Mouse (Mus musculus) Muller cell, postnatal 12 days (primary cell): ENCODE measurements around the gene Xrcc5.

Experiments
- DNase-seq: peaks from one replicate; pipeline ENCODE4 v3.0.0-alpha.2; 2015; ENCODE audit errors: inconsistent ontology term

Xrcc5 gene

GRCm38 (mm10) chr1:72390420-72390819 is 83.2 kb downstream of the Xrcc5 start:
- DNase-seq = no peak

- DNase-seq = no peak
Measured at GRCm38 (mm10) chr1:72399720-72400401, 92.6 kb downstream of the Xrcc5 start.

GRCm38 (mm10) chr1:72400616-72401015 is 93.4 kb downstream of the Xrcc5 start:
- no peak for DNase-seq

- DNase-seq = peak; percentile 25
Measured at GRCm38 (mm10) chr1:72401331-72402069, 94.3 kb downstream of the Xrcc5 start.

- DNase-seq = no peak
Measured at GRCm38 (mm10) chr1:72406505-72407079, 99.4 kb downstream of the Xrcc5 start.

GRCm38 (mm10) chr1:72409936-72410335 is 102.7 kb downstream of the Xrcc5 start:
- DNase-seq = no peak

GRCm38 (mm10) chr1:72411108-72411507 is 103.9 kb downstream of the Xrcc5 start:
- DNase-seq = no peak

- no peak for DNase-seq
Measured at GRCm38 (mm10) chr1:72413205-72413604, 106.0 kb downstream of the Xrcc5 start.

GRCm38 (mm10) chr1:72414133-72414532 is 106.9 kb downstream of the Xrcc5 start:
- no peak for DNase-seq

- peak; percentile 31 for DNase-seq
Measured at GRCm38 (mm10) chr1:72414561-72415253, 107.5 kb downstream of the Xrcc5 start.

- no peak for DNase-seq
Measured at GRCm38 (mm10) chr1:72418744-72419655, 111.8 kb downstream of the Xrcc5 start.

- no peak for DNase-seq
Measured at GRCm38 (mm10) chr1:72420220-72420619, 113.0 kb downstream of the Xrcc5 start.

- no peak for DNase-seq
Measured at GRCm38 (mm10) chr1:72422121-72422520, 114.9 kb downstream of the Xrcc5 start.

- no peak for DNase-seq
Measured at GRCm38 (mm10) chr1:72426456-72426855, 119.2 kb downstream of the Xrcc5 start.

GRCm38 (mm10) chr1:72428526-72428925 is 121.3 kb downstream of the Xrcc5 start:
- DNase-seq = peak; percentile 22

GRCm38 (mm10) chr1:72429107-72429807 is 122.0 kb downstream of the Xrcc5 start:
- peak; percentile 68 for DNase-seq

- DNase-seq = no peak
Measured at GRCm38 (mm10) chr1:72432579-72432978, 125.4 kb downstream of the Xrcc5 start.

- no peak for DNase-seq
Measured at GRCm38 (mm10) chr1:72434510-72434909, 127.3 kb downstream of the Xrcc5 start.

GRCm38 (mm10) chr1:72436967-72437366 is 129.7 kb downstream of the Xrcc5 start:
- DNase-seq = no peak

- peak; percentile 42 for DNase-seq
Measured at GRCm38 (mm10) chr1:72439146-72439545, 131.9 kb downstream of the Xrcc5 start.

- DNase-seq = no peak
Measured at GRCm38 (mm10) chr1:72442747-72443146, 135.5 kb downstream of the Xrcc5 start.
